ENCODE assay signal across 16 mouse cellular contexts in genomic region chr17:74668010-74668409, GRCm38 (mm10).
"Had no signal": no experiment of that assay in that cellular context is flagged by ENCODE, and none has a peak within 500 bp of the region (broad histone marks: within the 10 kb centered on the region; RNA-seq: fewer than 3 reads in every experiment).

No protein-coding gene starts in this region.

- H3K27me3 ChIP-seq: kidney, embryonic 15.5 days; liver, embryonic 13.5 days; midbrain, embryonic 13.5 days; neural tube, embryonic 13.5 days; stomach, embryonic 15.5 days had no signal

- H3K27ac ChIP-seq: kidney, embryonic 15.5 days; left cerebral cortex, adult 2 months; liver, embryonic 13.5 days; midbrain, embryonic 13.5 days; neural tube, embryonic 13.5 days; stomach, embryonic 15.5 days had no signal

- DNase-seq: kidney, adult 8-10 months; kidney, postnatal 10 days; kidney, postnatal 36 days; layer of hippocampus, postnatal 36 days; liver, embryonic 13.5 days; lung, adult 2 months; retina, postnatal 1 day; right cerebral cortex, postnatal 25 days; thymus, postnatal 25 days had no signal

- H3K4me3 ChIP-seq: kidney, embryonic 15.5 days; left cerebral cortex, adult 2 months; liver, embryonic 13.5 days; midbrain, embryonic 13.5 days; myocyte; neural tube, embryonic 13.5 days; stomach, embryonic 15.5 days had no signal

- H3K9ac ChIP-seq: kidney, embryonic 15.5 days; liver, embryonic 13.5 days; midbrain, embryonic 13.5 days; neural tube, embryonic 13.5 days; stomach, embryonic 15.5 days had no signal

- ATAC-seq: midbrain, embryonic 13.5 days; midbrain, embryonic 16.5 days had no signal

- H3K9me3 ChIP-seq: kidney, embryonic 15.5 days; liver, embryonic 13.5 days; midbrain, embryonic 13.5 days; neural tube, embryonic 13.5 days; stomach, embryonic 15.5 days had no signal

- H3K4me1 ChIP-seq: kidney, embryonic 15.5 days; liver, embryonic 13.5 days; midbrain, embryonic 13.5 days; neural tube, embryonic 13.5 days; stomach, embryonic 15.5 days had no signal

- H3K4me2 ChIP-seq: kidney, embryonic 15.5 days; liver, embryonic 13.5 days; midbrain, embryonic 13.5 days; neural tube, embryonic 13.5 days; stomach, embryonic 15.5 days had no signal
